Mouse (Mus musculus) cerebellum, postnatal 25 days (tissue): ENCODE results near the gene Pitpnb.

Experiments
- DNase-seq, 2 experiments: peaks; one replicate each; pipeline ENCODE4 v3.0.0; 2021; ENCODE audit warnings: mixed read lengths in 2 of 2

Pitpnb gene

GRCm38 (mm10) chr5:111330417-111331098, at the start of gene Pitpnb:
Pitpnb (plus strand) TSS chr5:111330763.
- DNase-seq: peak; percentile 99

DNA sequence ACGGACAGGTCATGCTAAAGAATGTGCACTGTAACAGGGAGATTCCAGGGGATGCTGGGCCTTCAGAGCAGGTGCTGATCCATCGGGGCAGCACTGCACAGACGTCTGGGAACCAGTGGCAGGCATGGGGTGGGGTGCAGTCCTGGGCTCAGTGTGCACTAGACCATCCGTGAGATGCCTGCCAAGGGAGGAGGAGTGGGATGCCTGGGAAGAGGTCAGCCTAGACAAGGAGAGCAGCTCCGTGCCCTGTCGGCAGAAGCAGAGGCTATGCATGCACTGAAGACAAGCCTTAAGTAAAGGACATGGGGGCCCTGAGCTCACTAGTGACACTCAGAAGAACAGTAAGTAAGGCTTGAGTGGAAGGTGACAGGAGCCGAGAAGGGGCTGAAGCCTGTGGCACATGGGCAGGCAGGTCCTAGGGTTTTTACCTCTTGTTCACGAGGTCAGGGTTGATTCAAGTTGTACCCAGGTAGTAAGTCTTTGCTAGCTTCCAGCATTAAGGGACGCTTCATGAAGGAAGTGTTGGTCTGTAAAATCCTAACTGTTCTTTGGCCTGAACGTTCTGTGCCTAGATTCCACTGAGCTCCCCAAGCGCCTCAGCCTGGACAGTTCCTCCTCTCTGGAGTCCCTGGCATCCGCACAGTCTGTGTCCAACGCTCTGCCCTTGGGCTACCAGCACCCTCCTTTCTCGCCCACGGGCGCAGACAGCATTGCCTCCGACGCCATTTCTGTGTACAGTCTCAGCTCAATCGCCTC, 46.0 kb upstream of the Pitpnb start:
- DNase-seq: no peak

GRCm38 (mm10) chr5:111287571-111287970, 43.0 kb upstream of the Pitpnb start:
- no peak for DNase-seq

DNA sequence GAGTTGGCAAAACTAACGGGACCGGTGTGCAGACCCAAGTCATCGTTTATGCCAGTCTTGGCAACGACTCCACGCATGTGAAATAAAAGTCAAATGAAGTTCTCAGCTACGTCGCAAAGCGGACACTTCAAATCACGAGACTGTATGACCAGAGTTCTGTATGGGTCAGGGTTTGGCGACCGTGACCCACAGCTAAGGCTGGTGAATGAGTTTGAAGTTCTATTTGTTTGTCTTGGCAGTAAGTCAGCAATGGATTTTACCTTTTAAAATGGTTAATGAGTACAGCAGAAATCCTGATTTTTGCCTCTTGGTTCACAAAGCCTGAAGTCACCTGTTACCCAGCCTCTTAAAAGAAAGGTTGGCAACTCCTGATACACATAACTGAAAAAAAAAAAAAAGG, 42.1 kb upstream of the Pitpnb start:
- no peak for DNase-seq

DNA sequence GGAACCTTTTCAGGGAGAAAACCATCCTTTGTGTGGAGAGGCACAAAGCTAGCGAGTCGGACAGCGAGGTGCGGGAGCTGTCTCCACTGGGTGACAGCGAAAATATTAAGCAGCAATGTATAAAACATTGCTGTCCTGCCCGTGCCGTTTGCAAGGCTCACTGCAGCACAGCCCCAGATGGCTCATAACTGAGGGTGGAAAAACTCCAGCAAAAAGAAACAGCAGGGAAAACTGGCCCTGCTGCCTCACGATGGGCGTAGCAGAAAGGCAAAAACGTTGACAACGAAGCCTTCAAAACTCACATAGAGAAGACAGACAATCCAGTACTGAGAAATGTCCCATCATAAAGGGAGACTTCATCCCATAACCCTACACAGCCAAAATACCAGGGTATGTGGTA, 40.5 kb upstream of the Pitpnb start:
- no peak for DNase-seq

DNA sequence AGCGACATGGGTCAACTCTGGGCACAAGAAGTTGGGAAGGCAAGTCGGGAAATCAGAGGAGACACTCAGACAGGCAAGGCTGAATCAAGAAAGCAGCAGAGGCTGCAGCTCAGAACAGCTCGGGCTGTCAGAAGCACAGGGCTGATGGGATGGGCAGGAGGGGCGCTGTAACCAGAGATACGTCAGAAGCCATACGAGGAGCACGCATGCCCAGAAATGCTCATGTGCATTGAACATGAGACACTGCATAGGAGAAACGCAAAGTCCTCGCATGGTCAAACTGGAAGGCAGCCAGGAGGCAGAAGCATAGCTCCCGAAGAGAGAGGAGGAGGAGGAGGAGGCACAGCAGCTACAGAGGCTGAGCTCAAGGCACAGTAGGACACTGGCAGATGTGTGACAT, 38.9 kb upstream of the Pitpnb start:
- DNase-seq: no peak

- DNase-seq: no peak
These were observed 32.8 kb upstream of the Pitpnb start for GRCm38 (mm10) chr5:111297801-111298200.

DNA sequence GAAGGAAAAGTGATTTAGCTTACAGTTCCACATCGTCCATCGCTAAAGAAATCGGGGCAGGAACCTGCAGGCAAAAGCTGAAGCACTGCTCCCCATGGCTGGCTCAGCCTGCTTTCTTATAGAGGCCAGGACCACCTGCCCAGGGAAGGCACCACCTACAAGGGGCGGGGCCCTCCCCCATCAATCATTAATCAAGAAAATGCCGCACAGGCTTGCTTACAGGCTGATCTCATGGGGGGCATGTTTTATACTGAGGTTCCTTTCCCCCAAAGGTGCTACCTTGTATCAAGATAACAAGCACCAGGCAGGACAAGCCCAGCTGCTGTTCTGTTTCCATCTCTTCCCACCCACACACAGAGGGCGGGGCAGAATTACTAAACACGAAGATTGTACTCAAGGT, 31.9 kb upstream of the Pitpnb start:
- DNase-seq: no peak

GRCm38 (mm10) chr5:111300776-111301175, 29.8 kb upstream of the Pitpnb start:
- no peak for DNase-seq

GRCm38 (mm10) chr5:111301736-111302135, 28.8 kb upstream of the Pitpnb start:
- DNase-seq: no peak

DNA sequence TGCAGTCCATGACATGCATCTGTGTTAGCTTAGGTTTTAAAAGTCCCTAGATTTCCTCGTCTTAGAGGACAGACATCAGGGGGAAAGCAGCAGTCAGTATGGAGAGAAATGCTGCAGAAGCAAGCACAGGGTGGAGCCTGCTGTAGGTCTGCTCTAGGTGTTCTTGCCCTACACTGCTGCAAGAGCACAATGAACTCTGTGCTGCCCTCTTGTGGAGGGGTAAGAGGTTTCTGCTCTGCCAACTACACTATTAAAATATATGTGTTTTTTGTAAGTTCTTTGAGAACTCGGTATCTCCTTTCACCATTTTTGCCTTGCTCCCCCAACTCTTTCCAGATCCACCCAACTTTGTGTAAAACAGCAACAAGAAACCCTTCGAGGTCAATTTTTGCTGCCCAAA, 25.8 kb upstream of the Pitpnb start:
- DNase-seq: no peak

DNA sequence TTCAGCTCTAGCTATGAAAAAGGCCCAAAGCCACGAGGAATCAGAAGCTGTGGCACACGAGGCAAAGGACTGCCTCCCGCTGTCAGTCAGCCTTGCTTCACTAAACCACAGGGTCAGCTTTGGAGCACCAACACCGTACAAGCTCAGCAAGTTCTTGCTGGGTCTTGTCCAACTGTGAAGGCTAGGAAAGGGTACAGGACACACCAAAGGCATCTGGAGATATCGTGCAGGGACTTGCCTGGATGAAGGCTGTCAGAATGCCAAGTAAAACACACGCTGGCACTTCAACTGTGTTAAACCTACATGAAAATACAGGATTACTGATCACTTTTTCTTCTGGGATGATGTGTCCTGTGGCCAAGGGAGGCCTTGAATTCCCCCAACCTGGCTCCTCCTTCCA, 20.4 kb upstream of the Pitpnb start:
- DNase-seq: no peak

DNA sequence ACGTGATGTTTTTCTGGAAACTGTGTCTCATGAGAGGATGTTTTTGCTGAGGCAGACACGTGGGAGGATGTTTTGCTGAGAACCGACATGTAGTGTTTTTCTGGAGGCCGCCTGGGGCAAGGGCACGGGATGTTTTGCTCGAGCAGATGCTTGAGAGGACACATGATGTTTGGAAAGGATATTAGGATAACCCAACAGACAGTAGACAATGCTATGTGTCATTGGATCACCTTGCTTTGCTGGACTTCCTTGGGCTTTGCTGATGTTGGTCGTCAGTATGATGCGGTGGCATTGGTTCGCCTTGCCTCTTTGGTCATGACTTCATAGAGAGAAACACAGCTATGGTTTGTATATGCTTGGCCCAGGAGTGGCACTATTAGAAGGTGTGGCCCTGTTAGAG, 16.7 kb upstream of the Pitpnb start:
- DNase-seq: no peak

DNA sequence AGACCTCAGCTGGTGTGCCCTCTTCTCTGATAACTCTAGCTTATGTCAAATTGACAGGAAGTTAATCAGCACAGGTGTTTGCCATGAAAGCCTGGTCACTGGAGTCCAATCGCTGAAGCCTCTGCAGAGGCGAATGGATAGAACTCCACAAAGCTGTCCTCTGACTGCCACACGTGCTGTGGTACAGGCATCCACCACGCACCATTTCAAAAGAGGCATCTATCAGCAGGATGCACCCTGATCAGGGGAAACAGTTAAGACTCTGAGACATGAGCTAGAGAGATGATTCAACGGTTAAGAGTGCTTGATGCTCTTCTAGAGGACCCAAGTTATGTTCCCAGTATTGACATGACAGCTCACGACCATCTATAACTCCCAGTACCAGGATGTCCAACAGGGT, 15.5 kb upstream of the Pitpnb start:
- no peak for DNase-seq

- DNase-seq: peak in 1 of 2 experiments; percentile 16
These were observed 13.0 kb upstream of the Pitpnb start for GRCm38 (mm10) chr5:111317526-111317925.

- DNase-seq: no peak
These were observed 11.6 kb upstream of the Pitpnb start for GRCm38 (mm10) chr5:111318946-111319345.

- no peak for DNase-seq
These were observed 4.8 kb upstream of the Pitpnb start for GRCm38 (mm10) chr5:111325813-111326212.

- no peak for DNase-seq
These were observed 3.1 kb upstream of the Pitpnb start for GRCm38 (mm10) chr5:111327420-111327819.

- no peak for DNase-seq
These were observed 664 bp upstream of the Pitpnb start for GRCm38 (mm10) chr5:111329782-111330416.

- DNase-seq: no peak
These were observed 504 bp downstream of the Pitpnb start for GRCm38 (mm10) chr5:111331099-111331435.

- no peak for DNase-seq
These were observed 5.6 kb downstream of the Pitpnb start for GRCm38 (mm10) chr5:111335939-111336691.

DNA sequence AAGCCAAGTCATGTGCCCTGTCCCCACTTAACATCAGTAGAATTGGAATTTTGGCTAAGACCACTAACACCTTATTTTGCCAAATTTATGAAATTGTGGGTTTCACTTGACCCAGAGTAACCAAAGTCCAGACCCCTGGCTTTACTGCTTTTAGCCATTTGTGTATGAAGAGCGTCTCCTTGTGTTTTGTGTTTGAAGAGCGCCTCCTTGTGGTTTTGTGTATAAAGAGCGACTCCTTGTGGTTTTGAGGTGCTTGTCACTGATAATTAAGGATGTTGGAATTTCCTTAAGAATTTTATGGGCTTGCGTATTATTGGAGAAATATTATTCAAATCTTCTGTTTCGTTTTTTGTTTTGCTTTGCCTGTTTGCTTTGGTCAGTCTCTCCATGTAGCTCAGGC, 11.0 kb downstream of the Pitpnb start:
- DNase-seq: peak; percentile 10 to 33

DNA sequence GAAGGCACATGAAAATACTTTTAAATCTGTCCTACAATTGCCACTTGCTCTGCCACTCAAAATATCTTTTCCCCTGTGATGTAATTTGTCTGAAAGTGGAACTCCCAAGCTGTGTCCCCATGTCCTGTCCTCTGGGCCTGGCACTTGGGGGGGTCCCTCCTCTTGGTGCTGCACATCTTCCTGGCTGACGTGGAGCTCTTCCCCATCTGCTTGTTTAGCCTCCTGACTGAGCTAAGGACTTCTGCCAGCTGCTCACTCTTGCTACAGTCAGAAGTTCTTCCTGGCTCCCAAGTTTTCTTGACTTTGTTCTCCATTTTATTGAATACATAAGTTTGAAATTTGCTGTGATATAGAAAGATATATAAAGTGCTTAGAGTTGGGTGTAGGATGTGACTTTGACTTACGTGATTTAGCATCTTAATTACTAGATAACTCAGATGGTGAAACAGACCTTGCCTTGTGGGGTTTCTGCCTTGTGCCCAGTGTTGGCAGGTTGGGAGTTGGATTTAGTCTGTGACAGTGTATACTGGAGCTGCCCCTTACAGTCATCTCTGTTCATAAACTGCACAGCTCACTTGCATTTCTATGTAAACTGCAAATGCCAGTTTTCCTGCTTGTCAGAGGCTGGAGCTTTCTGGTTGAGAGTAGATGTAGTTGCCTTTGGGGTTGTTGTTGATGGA, 14.3 kb downstream of the Pitpnb start:
- DNase-seq: peak in 1 of 2 experiments; percentile 5
